ENCODE assay signal across 17 mouse cellular contexts in the genomic region with DNA sequence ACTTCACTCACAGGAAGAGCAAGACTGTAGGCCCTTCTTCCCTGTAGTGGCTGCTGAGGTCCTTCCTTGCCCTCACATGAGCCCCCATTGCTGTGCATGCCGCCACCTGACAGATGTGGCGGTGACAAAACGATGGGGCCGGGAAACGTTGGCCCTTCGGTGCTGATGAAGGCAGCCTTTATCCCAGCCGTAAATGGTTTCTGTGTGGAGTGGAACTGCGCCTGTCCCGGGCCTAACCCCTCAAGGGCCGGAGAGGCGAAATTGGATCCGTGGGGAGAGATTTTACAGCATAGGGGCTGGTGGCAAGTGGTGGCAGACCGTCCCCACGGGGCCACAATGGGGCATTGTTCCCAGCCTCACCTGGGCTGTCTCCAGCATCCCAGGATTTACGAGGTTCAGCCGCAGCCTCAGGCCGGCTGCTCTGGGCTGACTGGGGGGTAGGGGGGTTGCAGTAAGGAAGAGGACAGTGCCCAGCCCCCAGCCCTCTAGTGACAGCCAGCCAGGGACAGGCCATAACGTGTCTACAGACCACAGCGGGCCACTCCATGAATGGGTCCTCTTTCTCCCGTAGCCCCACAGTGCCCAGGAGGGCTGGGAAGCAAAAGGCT.
"Had no signal": no experiment of that assay in that cellular context is flagged by ENCODE, and none has a peak within 500 bp of the region (broad histone marks: within the 10 kb centered on the region; RNA-seq: fewer than 3 reads in every experiment).

No protein-coding gene starts in this region.

- H3K4me1 ChIP-seq: liver, embryonic 13.5 days; stomach, embryonic 15.5 days had no signal

- H3K27me3 ChIP-seq: liver, embryonic 13.5 days; midbrain, embryonic 13.5 days; stomach, embryonic 15.5 days had no signal

- H3K27ac ChIP-seq: left cerebral cortex, adult 2 months; liver, embryonic 13.5 days; midbrain, embryonic 13.5 days; stomach, embryonic 15.5 days had no signal

- H3K36me3 ChIP-seq: liver, embryonic 13.5 days; midbrain, embryonic 13.5 days; stomach, embryonic 15.5 days had no signal

- ATAC-seq: inflammation-experienced regulatory T-cells, adult 6 months; intestine, embryonic 16.5 days; midbrain, embryonic 13.5 days had no signal

- H3K4me3 ChIP-seq: left cerebral cortex, adult 2 months; liver, embryonic 13.5 days; midbrain, embryonic 13.5 days; stomach, embryonic 15.5 days had no signal

- H3K9ac ChIP-seq: liver, embryonic 13.5 days; midbrain, embryonic 13.5 days; stomach, embryonic 15.5 days had no signal

- DNase-seq: kidney, adult 18-20 months; kidney, postnatal 10 days; kidney, postnatal 36 days; layer of hippocampus, postnatal 36 days; liver, embryonic 13.5 days; lung, adult 2 months; lung, postnatal 14 days; lung, postnatal 4 days; retina, postnatal 1 day; right cerebral cortex, postnatal 25 days; spleen, adult 18-20 months; thymus, postnatal 25 days had no signal

- H3K4me2 ChIP-seq: liver, embryonic 13.5 days; midbrain, embryonic 13.5 days; stomach, embryonic 15.5 days had no signal

- H3K9me3 ChIP-seq: liver, embryonic 13.5 days; midbrain, embryonic 13.5 days; stomach, embryonic 15.5 days had no signal
